In genomic region chr10:59645153-59645552, GRCm38 (mm10) we compare ENCODE assay signal across 35 mouse cellular contexts. TPM values are rescaled to one million over a fixed set of nuclear protein-coding genes. Genes with fewer than 3 reads are reported as not detected.
DNase-seq lines count a peak whose midpoint lies in the region; ATAC-seq lines count a peak whose summit lies in the region.
"Had no signal": no experiment of that assay in that cellular context is flagged by ENCODE, and none has a peak within 500 bp of the region (broad histone marks: within the 10 kb centered on the region; RNA-seq: fewer than 3 reads in every experiment).

No protein-coding gene starts in this region.

- H3K4me1 ChIP-seq in liver, embryonic 11.5 days (replicated peaks; ENCODE audit: control insufficient read depth, insufficient read depth, low read length): no peaks in the 10 kb centered on the region
- H3K4me1 ChIP-seq in hindbrain, embryonic 13.5 days (replicated peaks): no peaks in the 10 kb centered on the region
- H3K4me1 ChIP-seq: embryonic facial prominence, embryonic 13.5 days; lung, embryonic 15.5 days; midbrain, embryonic 13.5 days; neural tube, embryonic 13.5 days had no signal

- no peaks in the 10 kb centered on the region; the same call in 1 of the 2 replicates for H3K9me3 ChIP-seq in liver, embryonic 11.5 days (ENCODE audit: control insufficient read depth, low read length)
- H3K9me3 ChIP-seq in hindbrain, embryonic 13.5 days: peaks cover 3% of the 10 kb centered on the region; the same call in 1 of the 2 replicates
- H3K9me3 ChIP-seq: embryonic facial prominence, embryonic 13.5 days; liver, embryonic 15.5 days; lung, embryonic 15.5 days; midbrain, embryonic 13.5 days; neural tube, embryonic 13.5 days had no signal

- DNase-seq in liver, embryonic 11.5 days (ENCODE audit: low spot score): no peak
- no peak for DNase-seq in liver
- peak; percentile 67 for DNase-seq in MEL-GATA-1-ER (ENCODE audit: extremely low read depth, low read depth)
- DNase-seq in layer of hippocampus, adult 9-11 months: no peak
- DNase-seq: adrenal gland, postnatal 14 days; cerebellum, adult 11-12 months; cerebellum, adult 9-11 months; heart, postnatal 4 days; kidney, adult 11 months; kidney, postnatal 25 days; thymus, postnatal 14 days had no signal

- WGBS in liver, embryonic 11.5 days: 21% methylated on average over 4 of the region's 4 CpGs
- 88% methylated on average over 4 of the region's 4 CpGs for WGBS in hindbrain, embryonic 13.5 days

- H3K4me2 ChIP-seq in liver, embryonic 11.5 days: peak overlapping the region; percentile 2; the same call in 1 of the 2 replicates
- no peak overlapping the region for H3K4me2 ChIP-seq in hindbrain, embryonic 13.5 days
- H3K4me2 ChIP-seq: embryonic facial prominence, embryonic 13.5 days; heart, embryonic 11.5 days; limb, embryonic 13.5 days; liver, embryonic 15.5 days; lung, embryonic 15.5 days; midbrain, embryonic 13.5 days; neural tube, embryonic 13.5 days had no signal

- H3K36me3 ChIP-seq in liver, embryonic 11.5 days (ENCODE audit: control insufficient read depth, insufficient read depth, low read length): no peaks in the 10 kb centered on the region
- H3K36me3 ChIP-seq in hindbrain, embryonic 13.5 days: no peaks in the 10 kb centered on the region
- H3K36me3 ChIP-seq: embryonic facial prominence, embryonic 13.5 days; limb, embryonic 13.5 days; liver, embryonic 15.5 days; lung, embryonic 15.5 days; midbrain, embryonic 13.5 days; neural tube, embryonic 13.5 days had no signal

- no peak overlapping the region for H3K27ac ChIP-seq in liver, embryonic 11.5 days (ENCODE audit: low read depth, low read length)
- no peak overlapping the region for H3K27ac ChIP-seq in hindbrain, embryonic 13.5 days
- H3K27ac ChIP-seq: embryonic facial prominence, embryonic 13.5 days; layer of hippocampus, adult 2 months; limb, embryonic 13.5 days; liver, embryonic 15.5 days; lung, embryonic 15.5 days; midbrain, embryonic 13.5 days; neural tube, embryonic 13.5 days had no signal

- no peak overlapping the region for H3K4me3 ChIP-seq in liver, embryonic 11.5 days (ENCODE audit: low read depth, low read length)
- H3K4me3 ChIP-seq in hindbrain, embryonic 13.5 days: no peak overlapping the region
- H3K4me3 ChIP-seq: embryonic facial prominence, embryonic 13.5 days; layer of hippocampus, adult 2 months; limb, embryonic 13.5 days; liver, embryonic 15.5 days; lung, embryonic 15.5 days; megakaryocyte, embryonic 14.5 days; midbrain, embryonic 13.5 days; neural tube, embryonic 13.5 days had no signal

- no peak overlapping the region for H3K9ac ChIP-seq in liver, embryonic 11.5 days (ENCODE audit: low read depth, low read length)
- no peak overlapping the region for H3K9ac ChIP-seq in hindbrain, embryonic 13.5 days
- H3K9ac ChIP-seq: embryonic facial prominence, embryonic 13.5 days; limb, embryonic 13.5 days; liver, embryonic 15.5 days; lung, embryonic 15.5 days; midbrain, embryonic 13.5 days; neural tube, embryonic 13.5 days had no signal

- H3K27me3 ChIP-seq in liver, embryonic 11.5 days (replicated peaks; ENCODE audit: control insufficient read depth, insufficient read depth, low read length): no peaks in the 10 kb centered on the region
- H3K27me3 ChIP-seq in hindbrain, embryonic 13.5 days: no peaks in the 10 kb centered on the region
- H3K27me3 ChIP-seq: embryonic facial prominence, embryonic 13.5 days; limb, embryonic 13.5 days; liver, embryonic 15.5 days; lung, embryonic 15.5 days; megakaryocyte, embryonic 14.5 days; midbrain, embryonic 13.5 days; neural tube, embryonic 13.5 days; Patski had no signal

- no peak for ATAC-seq in liver, embryonic 11.5 days (replicated peaks; ENCODE audit: low FRiP score)
- ATAC-seq in hematopoietic stem cell, adult 5-6 weeks (replicated peaks in 1 of 2; ENCODE audit: insufficient read depth in 1 of 2, low FRiP score in 2 of 2, low TSS enrichment in 1 of 2, low read depth in 1 of 2, poor library complexity in 2 of 2, severe bottlenecking in 2 of 2): peak; percentile 45 to 63; a peak in 3 of 4 replicates
- ATAC-seq in megakaryocyte-erythroid progenitor cell, adult 5-6 weeks (replicated peaks; ENCODE audit: low FRiP score, low TSS enrichment, poor library complexity, severe bottlenecking): peak; percentile 59; the same call in 1 of the 2 replicates
- ATAC-seq in hindbrain, embryonic 13.5 days (ENCODE audit: low FRiP score): no peak
- ATAC-seq: forebrain, embryonic 16.5 days; hindbrain, embryonic 16.5 days; midbrain, embryonic 13.5 days; Patski had no signal

RNA-seq across cellular contexts. Expression of gene Mcu, which starts 28.7 kb away (rescaled TPM):
- polyA plus RNA-seq in liver, embryonic 11.5 days (2014; fragmentation: Nextera tagmentation; extraction: Ambion mirVana): 22.3 and 24.2 TPM in 2 replicates
- 23.1 and 26.9 TPM in 2 replicates for total RNA-seq in hematopoietic stem cell, adult 5-6 weeks (2017)
- 8.3 and 18.9 TPM in 2 replicates for total RNA-seq in megakaryocyte-erythroid progenitor cell, adult 5-6 weeks (2014; fragmentation: Nextera tagmentation)
- total RNA-seq in megakaryocyte-erythroid progenitor cell, adult 5-6 weeks (2017): 19.5 and 22.0 TPM in 2 replicates
- polyA plus RNA-seq in hindbrain, embryonic 13.5 days (2015; fragmentation: Nextera tagmentation; extraction: Ambion mirVana): 24.9 and 27.0 TPM in 2 replicates

RNA-seq across cellular contexts. Expression of gene Gm10322, which starts 29.3 kb away (rescaled TPM):
- not detected in 2 replicates for polyA plus RNA-seq in liver, embryonic 11.5 days (2014; fragmentation: Nextera tagmentation; extraction: Ambion mirVana)
- not detected in 2 replicates for total RNA-seq in hematopoietic stem cell, adult 5-6 weeks (2017)
- not detected in 2 replicates for total RNA-seq in megakaryocyte-erythroid progenitor cell, adult 5-6 weeks (2014; fragmentation: Nextera tagmentation)
- not detected in 2 replicates for total RNA-seq in megakaryocyte-erythroid progenitor cell, adult 5-6 weeks (2017)
- polyA plus RNA-seq in hindbrain, embryonic 13.5 days (2015; fragmentation: Nextera tagmentation; extraction: Ambion mirVana): 0.64 TPM in 1 of 2 replicates, not detected in the other
- total RNA-seq: adrenal gland, postnatal 14 days; gastrocnemius, adult 8-10 months; gastrocnemius, postnatal 4 days; heart, postnatal 4 days; layer of hippocampus, adult 2 months; layer of hippocampus, postnatal 25 days; left cerebral cortex, adult 8-10 months; left cerebral cortex, postnatal 36 days had no signal
- polyA plus RNA-seq: embryonic facial prominence, embryonic 13.5 days; forebrain, embryonic 11.5 days; forebrain, embryonic 16.5 days; heart, embryonic 11.5 days; heart, embryonic 16.5 days; hindbrain, embryonic 16.5 days; kidney, embryonic 14.5 days; limb, embryonic 13.5 days; liver, embryonic 15.5 days; lung, embryonic 15.5 days; midbrain, embryonic 13.5 days; neural tube, embryonic 13.5 days; Patski; stomach, embryonic 14.5 days had no signal

RNA-seq across cellular contexts. Expression of gene Micu1, which starts 57.1 kb away (rescaled TPM):
- 40.8 and 46.4 TPM in 2 replicates for polyA plus RNA-seq in liver, embryonic 11.5 days (2014; fragmentation: Nextera tagmentation; extraction: Ambion mirVana)
- total RNA-seq in hematopoietic stem cell, adult 5-6 weeks (2017): 26.7 and 66.4 TPM in 2 replicates
- total RNA-seq in megakaryocyte-erythroid progenitor cell, adult 5-6 weeks (2014; fragmentation: Nextera tagmentation): 23.9 and 26.3 TPM in 2 replicates
- 25.9 and 26.5 TPM in 2 replicates for total RNA-seq in megakaryocyte-erythroid progenitor cell, adult 5-6 weeks (2017)
- polyA plus RNA-seq in hindbrain, embryonic 13.5 days (2015; fragmentation: Nextera tagmentation; extraction: Ambion mirVana): 73.3 and 78.0 TPM in 2 replicates

Comparison
In these comparisons a context has a peak if more than half of its experiments do, and no peak if none do; other contexts are left out.
1. ATAC-seq: peak in hematopoietic stem cell, adult 5-6 weeks (2 of 2) and megakaryocyte-erythroid progenitor cell, adult 5-6 weeks (single experiment); none in liver, embryonic 11.5 days (single experiment) and hindbrain, embryonic 13.5 days (single experiment).